Mouse (Mus musculus): ENCODE results near the gene Mrpl24.

DNA sequence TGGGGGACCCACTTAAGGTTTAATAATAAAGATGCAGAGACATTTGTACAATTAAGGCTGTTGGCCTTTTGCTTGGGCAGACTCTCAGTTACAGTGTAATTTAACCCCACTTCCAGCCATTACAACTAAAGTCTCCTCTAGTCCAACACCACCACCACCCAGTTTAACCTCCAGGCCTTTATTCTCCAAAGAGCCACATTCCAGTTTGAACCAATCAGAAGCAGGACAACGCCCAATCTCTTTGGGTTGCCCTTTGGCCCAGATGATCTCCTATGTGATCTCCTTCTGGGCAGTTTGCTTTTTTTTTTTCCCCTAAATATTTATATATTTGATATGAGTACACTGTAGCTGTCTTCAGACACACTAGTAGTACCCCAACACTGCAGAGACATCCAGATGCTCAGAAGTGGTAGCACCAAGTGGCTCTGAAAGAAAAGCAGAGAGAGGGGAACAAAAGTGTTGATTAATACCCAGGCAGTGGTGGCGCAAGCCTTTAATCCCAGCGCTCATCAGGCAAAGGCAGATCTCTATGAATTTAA is 25.9 kb upstream of the Mrpl24 start:
- no peak for TF ChIP-seq CTCF (IDR thresholded peaks at IDR 0.05)
- no peak for TF ChIP-seq EP300 (IDR thresholded peaks at IDR 0.05)

All from lung, postnatal 0 days (tissue).